Mouse (Mus musculus) forebrain, embryonic 11.5 days (tissue): Measurements from ENCODE around the gene Kndc1. TPM values are rescaled to one million over a fixed set of nuclear protein-coding genes. Genes with fewer than 3 reads are reported as not detected.

Source experiments
- ATAC-seq: fragments of 200-750 bp; cut with Nextera tagmentation; replicated peaks from 2 replicates; pipeline ENCODE4 v1.8.0; 2017; ENCODE audit warnings: moderate TSS enrichment; ENCODE audit not compliant: low FRiP score
- DNase-seq: peaks from one replicate; pipeline ENCODE4 v3.0.0-alpha.2; 2017; ENCODE audit warnings: low spot score
- H3K27ac ChIP-seq: fragments of 300-500 bp; sonication (generic); 2 replicates; pipeline ENCODE4 v1.5.1; 2014; ENCODE audit warnings: low read depth, low read length
- H3K27me3 ChIP-seq: fragments of 300-500 bp; sonication (generic); 2 replicates; pipeline ENCODE4 v1.6.1; 2014; ENCODE audit warnings: mild to moderate bottlenecking, low read length, mixed read lengths; ENCODE audit not compliant: control insufficient read depth, insufficient read depth
- H3K36me3 ChIP-seq: fragments of 300-500 bp; sonication (generic); 2 replicates; pipeline ENCODE4 v1.6.1; 2014; ENCODE audit warnings: mild to moderate bottlenecking, low read length, moderate library complexity, mixed read lengths; ENCODE audit not compliant: control insufficient read depth, insufficient read depth
- H3K4me1 ChIP-seq: fragments of 300-500 bp; sonication (generic); replicated peaks from 2 replicates; pipeline ENCODE4 v1.6.1; 2014; ENCODE audit warnings: low read length, mixed read lengths; ENCODE audit not compliant: control insufficient read depth, insufficient read depth
- H3K4me2 ChIP-seq: fragments of 300-500 bp; sonication (generic); 2 replicates; pipeline ENCODE4 v1.6.1; 2014; ENCODE audit warnings: low read depth, mild to moderate bottlenecking, low read length, moderate library complexity, mixed read lengths; ENCODE audit not compliant: severe bottlenecking
- H3K4me3 ChIP-seq: fragments of 300-500 bp; sonication (generic); 2 replicates; pipeline ENCODE4 v1.5.1; 2014; ENCODE audit warnings: low read depth, low read length
- H3K9ac ChIP-seq: fragments of 300-500 bp; sonication (generic); 2 replicates; pipeline ENCODE4 v1.6.1; 2014; ENCODE audit warnings: low read length
- H3K9me3 ChIP-seq: fragments of 300-500 bp; sonication (generic); 2 replicates; pipeline ENCODE4 v1.6.1; 2016; ENCODE audit warnings: low read length, mixed read lengths; ENCODE audit not compliant: control insufficient read depth
- WGBS: fragments of 180-500 bp; shearing (Covaris S2); extraction: QIAGEN DNeasy Blood & Tissue Kit; methylation state at CpG from one replicate; pipeline ENCODE4 v1.1.7; 2014; 5-methylcytosine and 5-hydroxymethylcytosine counted together
- polyA plus RNA-seq: library from polyadenylated mRNA; unstranded; fragments of >200 nt; fragmentation: Nextera tagmentation; extraction: Ambion mirVana; gene quantifications from 2 replicates; pipeline ENCODE4 v1.2.1, GENCODE M21; 2014

Kndc1 gene
- 0.44 and 0.59 TPM in 2 replicates for polyA plus RNA-seq

GRCm38 (mm10) chr7:139894655-139895557 is at the start of gene Kndc1:
Gene Kndc1, plus strand, starts transcription at chr7:139894696.
- H3K9ac ChIP-seq = peak within 1 kb of the TSS; percentile 47; the same call in 1 of the 2 replicates
- no peaks in the 10 kb centered on the region for H3K36me3 ChIP-seq
- peak within 1 kb of the TSS; percentile 83 for H3K4me2 ChIP-seq
- DNase-seq (peak; percentile 74), ATAC-seq (peak; percentile 78)
- no peaks in the 10 kb centered on the region for H3K9me3 ChIP-seq
- peak within 1 kb of the TSS; percentile 46 for H3K4me3 ChIP-seq
- H3K4me1 ChIP-seq = no peaks in the 10 kb centered on the region
- no peak within 1 kb of the TSS for H3K27ac ChIP-seq
- under 1% methylated on average over 50 of the region's 50 CpGs for WGBS
- H3K27me3 ChIP-seq = peaks cover 25% of the 10 kb centered on the region

DNA sequence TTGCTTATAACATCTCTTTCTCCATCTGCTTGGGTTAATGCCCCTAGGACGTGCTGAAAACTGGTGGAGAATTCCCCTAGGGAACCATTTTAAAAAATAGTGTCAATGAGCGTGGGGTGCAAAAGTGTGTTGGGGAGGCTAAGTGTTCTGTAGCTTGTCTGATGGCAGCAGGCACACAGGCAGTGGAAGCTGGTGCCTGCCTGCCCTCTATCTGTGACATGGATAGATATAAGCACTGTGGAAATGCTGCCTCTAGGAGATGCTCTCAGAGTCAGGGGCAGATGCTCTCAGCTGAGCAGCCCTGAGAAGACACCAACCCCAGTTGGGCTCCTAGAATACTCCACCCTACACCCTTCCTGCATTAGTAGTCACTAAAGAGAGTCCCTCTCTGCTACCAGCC is 49.4 kb upstream of the Kndc1 start:
- H3K9ac ChIP-seq = no peak overlapping the region
- no peak overlapping the region for H3K4me3 ChIP-seq
- no peak overlapping the region for H3K4me2 ChIP-seq
- no peaks in the 10 kb centered on the region for H3K36me3 ChIP-seq
- H3K9me3 ChIP-seq = 0 out of 2 replicates have a peak, but pooled peaks cover 2% of the 10 kb centered on the region
- no peak overlapping the region for H3K27ac ChIP-seq
- no peak for ATAC-seq
- no peak for DNase-seq
- peaks cover 2% of the 10 kb centered on the region; the same call in 1 of the 2 replicates for H3K4me1 ChIP-seq
- H3K27me3 ChIP-seq = no peaks in the 10 kb centered on the region
- 87% methylated on average over 2 of the region's 2 CpGs for WGBS

- no peaks in the 10 kb centered on the region for H3K9me3 ChIP-seq
- 14% methylated on average over 6 of the region's 6 CpGs for WGBS
- no peak overlapping the region for H3K4me2 ChIP-seq
- no peak overlapping the region for H3K4me3 ChIP-seq
- ATAC-seq (peak; percentile 76), DNase-seq (peak; percentile 57)
- H3K9ac ChIP-seq = no peak overlapping the region
- peaks cover 5% of the 10 kb centered on the region; the same call in 1 of the 2 replicates for H3K4me1 ChIP-seq
- no peaks in the 10 kb centered on the region for H3K27me3 ChIP-seq
- no peaks in the 10 kb centered on the region for H3K36me3 ChIP-seq
- H3K27ac ChIP-seq = no peak overlapping the region; the same call in 1 of the 2 replicates
These were observed 44.3 kb upstream of the Kndc1 start for GRCm38 (mm10) chr7:139850152-139850551.

DNA sequence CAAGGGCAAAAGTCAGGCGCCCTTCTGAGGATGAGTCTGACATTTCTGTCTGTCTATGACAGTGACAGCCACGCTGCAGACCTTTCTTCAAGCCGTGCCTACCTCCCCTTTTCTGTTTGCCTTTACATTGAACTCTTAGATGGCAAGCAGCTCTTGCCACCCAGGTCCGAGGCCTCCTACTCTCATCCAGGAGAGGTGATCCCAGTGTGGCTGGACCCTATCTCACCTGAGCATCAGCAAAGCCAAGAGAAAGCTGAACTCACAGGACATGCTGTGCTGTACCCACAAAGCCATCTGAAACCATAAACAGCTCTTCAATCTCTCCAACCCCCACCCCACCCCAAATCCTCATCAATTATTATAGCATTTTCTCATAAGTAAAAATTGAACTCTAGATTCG is 43.8 kb upstream of the Kndc1 start:
- no peaks in the 10 kb centered on the region for H3K9me3 ChIP-seq
- H3K9ac ChIP-seq = no peak overlapping the region
- 74% methylated on average over 5 of the region's 5 CpGs for WGBS
- DNase-seq = no peak
- no peak; the same call in 1 of the 2 replicates for ATAC-seq
- H3K36me3 ChIP-seq = no peaks in the 10 kb centered on the region
- no peak overlapping the region for H3K4me2 ChIP-seq
- H3K4me3 ChIP-seq = no peak overlapping the region
- H3K27ac ChIP-seq = no peak overlapping the region; the same call in 1 of the 2 replicates
- peaks cover 5% of the 10 kb centered on the region; the same call in 1 of the 2 replicates for H3K4me1 ChIP-seq
- no peaks in the 10 kb centered on the region for H3K27me3 ChIP-seq

DNA sequence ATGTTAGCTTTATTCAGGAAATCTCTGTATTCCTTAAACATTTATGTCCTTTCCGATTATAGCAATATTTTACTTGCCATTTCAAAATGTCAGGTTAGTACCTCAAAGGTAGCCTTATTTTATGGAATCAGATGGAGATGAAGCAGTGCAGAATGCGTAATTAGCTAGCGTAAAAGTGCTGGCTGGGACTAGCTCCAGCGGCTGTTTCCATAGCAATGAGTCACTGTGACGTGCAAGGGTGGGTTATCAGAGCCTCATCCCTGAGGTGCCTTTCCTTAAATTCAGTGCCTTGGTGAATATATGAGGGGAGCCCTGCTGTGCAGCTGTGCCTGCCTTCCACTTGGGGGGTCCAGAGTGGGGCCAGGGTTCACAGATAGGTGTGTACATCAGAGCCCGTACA is 43.4 kb upstream of the Kndc1 start:
- Histone ChIP-seq H3K27me3 (no peaks in the 10 kb centered on the region), H3K36me3 (no peaks in the 10 kb centered on the region), H3K27ac (0 out of 2 replicates have a peak overlapping the region, but pooled peaks have one; percentile 2), H3K4me3 (no peak overlapping the region), H3K9me3 (no peaks in the 10 kb centered on the region), H3K4me1 (peaks cover 5% of the 10 kb centered on the region; the same call in 1 of the 2 replicates), H3K9ac (no peak overlapping the region), H3K4me2 (no peak overlapping the region)
- 64% methylated on average over 6 of the region's 6 CpGs for WGBS
- DNase-seq (no peak), ATAC-seq (no peak)

GRCm38 (mm10) chr7:139855261-139855660 is 39.2 kb upstream of the Kndc1 start:
- H3K9ac ChIP-seq = no peak overlapping the region
- H3K27me3 ChIP-seq = no peaks in the 10 kb centered on the region
- H3K4me1 ChIP-seq = peaks cover 2% of the 10 kb centered on the region; the same call in 1 of the 2 replicates
- no peak overlapping the region for H3K4me3 ChIP-seq
- H3K36me3 ChIP-seq = no peaks in the 10 kb centered on the region
- 80% methylated on average over 11 of the region's 11 CpGs for WGBS
- H3K4me2 ChIP-seq = no peak overlapping the region
- no peaks in the 10 kb centered on the region for H3K9me3 ChIP-seq
- no peak for DNase-seq
- no peak for ATAC-seq
- H3K27ac ChIP-seq = no peak overlapping the region

- Histone ChIP-seq H3K4me1 (no peaks in the 10 kb centered on the region), H3K27me3 (no peaks in the 10 kb centered on the region), H3K27ac (no peak overlapping the region), H3K36me3 (no peaks in the 10 kb centered on the region), H3K4me3 (no peak overlapping the region), H3K9me3 (no peaks in the 10 kb centered on the region), H3K9ac (no peak overlapping the region), H3K4me2 (no peak overlapping the region)
- peak; percentile 81 for DNase-seq
- ATAC-seq = no peak
- 33% methylated on average over 3 of the region's 3 CpGs for WGBS
These were observed 33.1 kb upstream of the Kndc1 start for GRCm38 (mm10) chr7:139861411-139861810.

- Histone ChIP-seq H3K27ac (no peak overlapping the region), H3K4me2 (no peak overlapping the region), H3K4me3 (no peak overlapping the region), H3K36me3 (no peaks in the 10 kb centered on the region), H3K9ac (no peak overlapping the region), H3K4me1 (no peaks in the 10 kb centered on the region), H3K9me3 (no peaks in the 10 kb centered on the region), H3K27me3 (no peaks in the 10 kb centered on the region)
- DNase-seq (no peak), ATAC-seq (no peak)
- WGBS = 85% methylated on average over 2 of the region's 2 CpGs
These were observed 31.4 kb upstream of the Kndc1 start for GRCm38 (mm10) chr7:139863076-139863475.
